Mouse (Mus musculus) adrenal gland, postnatal 4 days (tissue): ENCODE measurements around the gene Clybl. TPM values are rescaled to one million over a fixed set of nuclear protein-coding genes. Genes with fewer than 3 reads are reported as not detected.

ENCODE experiments used
- DNase-seq, 2 experiments: peaks; one replicate each; pipeline ENCODE4 v3.0.0; 2021 to 2022; ENCODE audit warnings: low spot score in 2 of 2, mixed read lengths in 2 of 2
- total RNA-seq, 2 experiments: library from RNA; stranded (reverse); gene quantifications; 2 replicates each; pipeline ENCODE4 v1.2.3; 2021

Clybl gene
- total RNA-seq, 2 experiments from 2014 or later: 42.9 to 48.9 TPM

GRCm38 (mm10) chr14:122194630-122195029, 13.1 kb downstream of the Clybl start:
- DNase-seq: no peak

DNA sequence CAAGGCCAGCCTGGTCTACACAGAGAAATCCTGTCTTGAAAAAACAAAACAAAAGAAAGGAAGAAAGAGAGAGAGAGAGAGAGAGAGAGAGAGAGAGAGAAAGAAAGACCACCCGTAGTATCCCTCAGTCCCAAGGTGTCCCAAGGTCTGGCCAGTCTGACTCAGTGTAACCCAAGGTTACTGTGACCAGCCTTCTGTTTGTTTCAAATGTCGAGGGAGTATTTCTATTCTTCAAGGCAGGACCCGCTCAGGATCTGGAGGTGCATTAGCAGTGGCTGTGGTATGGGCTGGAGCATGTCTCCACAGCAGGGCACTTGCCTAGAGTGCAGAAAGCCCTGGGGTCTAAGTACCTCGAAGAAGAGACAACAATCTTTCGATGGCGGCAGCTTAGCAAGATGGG, 15.3 kb downstream of the Clybl start:
- no peak for DNase-seq

GRCm38 (mm10) chr14:122200247-122200885, 18.9 kb downstream of the Clybl start:
- no peak for DNase-seq

DNA sequence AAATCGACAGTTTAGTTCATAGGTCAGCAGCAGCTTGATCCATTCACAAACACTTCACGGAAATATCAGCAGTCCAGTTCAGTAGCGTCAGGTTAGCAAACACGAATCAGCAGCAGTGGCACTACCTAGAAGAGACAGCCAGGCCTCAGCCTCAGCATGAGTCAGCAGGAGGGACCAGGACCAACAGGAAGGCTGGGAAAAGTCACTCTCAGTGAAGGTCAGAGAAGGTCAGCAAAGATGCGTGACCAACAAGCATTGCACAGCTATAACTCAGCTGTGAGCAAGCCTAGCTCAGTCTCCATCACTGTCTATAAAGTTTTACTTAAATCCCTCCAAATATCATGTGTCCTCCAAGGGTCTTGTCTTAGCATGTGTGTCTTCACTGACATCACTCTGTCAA, 27.7 kb downstream of the Clybl start:
- DNase-seq: no peak

- DNase-seq: no peak
Measured at GRCm38 (mm10) chr14:122213590-122213989, 32.1 kb downstream of the Clybl start.

GRCm38 (mm10) chr14:122214126-122214525, 32.6 kb downstream of the Clybl start:
- no peak for DNase-seq

GRCm38 (mm10) chr14:122217221-122217620, 35.7 kb downstream of the Clybl start:
- no peak for DNase-seq

- DNase-seq: no peak
Measured at GRCm38 (mm10) chr14:122222934-122223374, 41.5 kb downstream of the Clybl start.

GRCm38 (mm10) chr14:122223461-122224102, 42.1 kb downstream of the Clybl start:
- DNase-seq: peak; percentile 8 to 47

- DNase-seq: no peak
Measured at GRCm38 (mm10) chr14:122224103-122224494, 42.6 kb downstream of the Clybl start.

DNA sequence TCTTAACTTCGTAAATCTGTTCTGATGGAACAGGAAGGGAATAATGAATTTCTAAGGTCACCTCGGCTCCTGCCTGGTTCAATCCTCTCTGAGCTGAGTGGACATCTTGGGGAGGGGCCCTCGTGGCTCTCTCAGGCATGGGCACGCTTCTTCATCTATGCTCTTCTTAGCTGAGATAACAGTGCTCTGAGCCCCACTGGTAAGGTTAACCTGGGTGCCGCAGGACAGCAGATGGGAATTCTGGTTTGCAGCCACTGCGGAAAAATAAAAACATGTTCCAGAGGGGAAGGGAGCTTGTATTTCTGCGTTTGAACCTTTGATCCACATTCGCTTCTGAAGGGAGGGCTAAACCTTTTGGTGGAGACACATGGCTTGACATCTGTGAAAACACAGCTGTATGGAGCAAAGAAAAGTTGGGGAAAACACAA, 43.0 kb downstream of the Clybl start:
- DNase-seq: no peak

DNA sequence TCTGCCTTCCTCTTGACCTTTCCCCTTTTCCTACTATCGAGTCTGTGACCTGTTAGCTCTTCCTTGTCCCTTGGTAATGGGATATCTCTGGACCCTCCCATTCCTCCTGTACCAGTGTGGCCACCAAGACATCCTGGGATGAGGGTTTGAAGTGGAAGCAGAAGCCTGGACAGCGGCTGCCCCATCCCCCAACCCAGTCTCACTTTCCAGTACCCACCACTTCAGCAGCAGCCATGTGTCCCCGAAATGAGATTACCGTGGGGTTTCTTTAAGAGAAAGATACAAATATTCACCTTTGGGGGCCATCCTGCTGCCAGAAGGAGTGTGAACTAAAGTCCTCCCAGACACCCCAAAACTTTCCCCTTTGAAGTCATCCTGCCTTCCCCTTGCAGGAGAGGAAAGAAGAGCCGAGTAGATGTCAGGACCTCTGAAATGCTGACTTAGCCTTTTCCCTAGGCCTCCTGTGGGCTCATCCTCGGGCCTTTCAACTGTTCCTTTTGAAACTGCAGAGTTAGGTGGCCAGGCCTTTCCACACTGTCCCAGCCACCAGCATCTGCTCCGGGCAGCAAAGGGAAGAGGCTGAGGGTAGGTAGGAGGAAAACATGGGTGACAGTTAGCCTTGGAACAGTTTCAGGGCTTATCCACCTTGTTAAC, 44.1 kb downstream of the Clybl start:
- no peak for DNase-seq

DNA sequence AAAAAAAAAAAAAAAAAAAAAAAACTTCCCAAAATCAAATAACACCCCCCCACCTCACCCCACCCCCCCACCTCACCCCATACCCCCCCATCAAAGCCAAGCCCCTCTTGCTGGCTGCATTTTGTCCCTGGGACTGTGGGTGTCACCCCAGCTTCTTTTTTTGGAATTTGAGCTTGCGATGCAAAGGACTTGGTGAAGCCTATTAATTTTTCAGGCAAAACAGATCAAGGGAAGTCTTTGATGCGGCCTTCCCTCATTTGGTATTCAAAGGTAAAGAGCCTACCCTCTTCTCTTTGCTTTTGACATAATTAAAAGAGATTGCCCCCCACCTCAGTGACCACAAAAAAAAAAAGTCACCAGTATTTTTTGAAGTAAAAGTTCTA, 44.6 kb downstream of the Clybl start:
- no peak for DNase-seq

- no peak for DNase-seq
Measured at GRCm38 (mm10) chr14:122226666-122227453, 45.4 kb downstream of the Clybl start.

DNA sequence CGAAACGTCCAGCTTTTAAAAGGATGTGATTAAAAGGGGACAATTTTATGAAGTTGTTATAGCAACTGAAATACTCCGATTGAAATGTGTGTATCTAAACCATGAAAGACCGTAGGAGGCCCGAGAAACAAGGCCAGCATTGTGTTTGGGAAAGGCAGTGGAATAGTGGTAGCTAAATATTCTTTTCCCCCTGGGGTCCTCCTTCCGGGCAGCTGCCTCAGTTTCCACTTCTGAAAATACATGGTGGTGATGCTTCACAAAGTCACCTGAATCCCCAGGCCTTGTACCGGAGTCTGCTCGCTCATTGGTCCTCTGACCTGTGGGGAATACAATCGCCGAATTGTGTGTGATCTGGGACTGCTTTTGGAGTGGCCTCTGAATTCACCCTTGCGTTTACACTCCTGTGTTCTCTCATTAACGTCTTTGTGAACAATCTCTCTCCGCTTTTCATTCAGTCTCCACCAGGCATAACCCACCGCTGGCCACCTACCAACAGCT, 46.0 kb downstream of the Clybl start:
- no peak for DNase-seq

- DNase-seq: no peak
Measured at GRCm38 (mm10) chr14:122228816-122229551, 47.5 kb downstream of the Clybl start.

DNA sequence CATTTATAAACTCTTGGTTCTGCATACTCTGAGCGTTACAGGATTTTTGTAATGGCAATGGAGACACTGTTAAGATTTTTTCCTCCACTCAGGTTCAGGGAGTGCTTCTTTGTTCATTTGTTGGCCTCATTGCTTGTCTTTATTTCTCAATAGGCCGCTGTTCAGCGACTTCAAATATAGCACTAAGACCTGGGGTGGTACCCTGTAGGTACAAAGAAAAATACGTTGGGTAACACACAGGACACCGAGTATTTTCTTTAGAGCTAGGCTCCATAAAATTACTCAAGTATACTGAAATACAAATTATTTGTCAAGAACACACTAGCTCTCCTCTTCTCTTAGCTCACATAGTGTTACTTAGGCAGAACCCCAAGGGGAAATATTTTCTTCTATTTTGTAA, 48.5 kb downstream of the Clybl start:
- no peak for DNase-seq

DNA sequence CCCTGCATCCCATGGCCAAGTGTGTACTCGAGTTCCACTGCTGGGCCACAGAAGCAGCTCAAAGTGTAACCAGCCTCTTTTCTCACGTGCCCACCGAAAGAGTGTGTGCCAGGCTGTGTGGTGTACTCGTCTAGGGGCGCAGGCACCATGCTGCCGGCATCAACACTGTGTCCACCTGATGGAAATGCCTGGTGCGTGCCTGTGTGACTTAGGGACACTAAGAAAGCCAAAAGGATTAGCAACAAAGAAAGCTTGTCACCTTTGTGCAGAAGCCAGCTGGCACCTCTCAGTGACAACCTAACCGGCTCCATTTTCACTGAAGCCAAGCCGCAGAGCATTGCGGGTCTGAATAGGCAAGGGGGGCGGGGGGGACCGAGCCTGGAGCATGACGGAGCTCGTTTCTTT, 49.1 kb downstream of the Clybl start:
- DNase-seq: no peak

- no peak for DNase-seq
Measured at GRCm38 (mm10) chr14:122231073-122231472, 49.6 kb downstream of the Clybl start.

- no peak for DNase-seq
Measured at GRCm38 (mm10) chr14:122233212-122233714, 51.8 kb downstream of the Clybl start.

GRCm38 (mm10) chr14:122243874-122244273, 62.4 kb downstream of the Clybl start:
- no peak for DNase-seq
